Mouse (Mus musculus): ENCODE data around the gene Igf1r. TPM values are rescaled to one million over a fixed set of nuclear protein-coding genes. Genes with fewer than 3 reads are reported as not detected.
"Not testable (repeated sequence)": the region's sequence is repeated elsewhere in the genome, so short reads cannot be mapped to it uniquely, and the experiment has no call there.

The Igf1r gene
- polyA plus RNA-seq, 1 experiment from 2014 or later: 4.3 TPM

GRCm38 (mm10) chr7:68273515-68273914 lies 320.9 kb downstream of the Igf1r start, which contains the start of gene Fam169b:
Gene Fam169b, plus strand, starts transcription at chr7:68273839.
- ATAC-seq (ENCODE audit: low read depth): no peak
- Histone ChIP-seq H3K27ac (no peak within 1 kb of the TSS), H3K9ac (no peak within 1 kb of the TSS), H3K36me3 (no peaks in the 10 kb centered on the region), H3K4me1 (replicated peaks) (peaks cover 16% of the 10 kb centered on the region), H3K27me3 (peaks cover 7% of the 10 kb centered on the region; the same call in 1 of the 2 replicates), H3K9me3 (replicated peaks) (no peaks in the 10 kb centered on the region), H3K4me3 (replicated peaks) (no peak within 1 kb of the TSS), H3K4me2 (no peak within 1 kb of the TSS)
- no peak for DNase-seq

DNA sequence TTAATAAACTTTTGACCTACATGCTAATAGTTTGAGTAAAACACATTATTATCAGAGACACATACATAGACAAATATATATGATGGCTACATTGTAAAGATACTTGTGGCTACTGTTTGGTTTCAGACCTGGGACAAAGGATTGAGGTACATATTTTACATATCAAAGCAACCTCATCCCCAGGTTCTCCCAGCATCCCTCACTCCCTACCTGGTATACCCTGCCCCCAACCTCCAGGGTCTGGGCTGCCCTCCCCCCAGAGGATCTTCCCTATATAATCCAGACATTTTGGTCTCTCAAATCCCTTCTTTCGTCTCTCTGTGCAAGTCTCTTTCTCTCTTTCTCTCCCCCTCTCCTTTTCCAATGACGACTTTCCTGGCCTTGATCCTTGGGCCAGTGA lies 321.6 kb downstream of the Igf1r start:
- ATAC-seq (ENCODE audit: low read depth): no peak
- DNase-seq: no peak
- peaks cover 7% of the 10 kb centered on the region; the same call in 1 of the 2 replicates for H3K27me3 ChIP-seq
- no peak overlapping the region for H3K27ac ChIP-seq
- no peak overlapping the region for H3K4me2 ChIP-seq
- H3K9me3 ChIP-seq (replicated peaks): no peaks in the 10 kb centered on the region
- peaks cover 16% of the 10 kb centered on the region for H3K4me1 ChIP-seq (replicated peaks)
- H3K4me3 ChIP-seq (replicated peaks): no peak overlapping the region
- 64% methylated on average over 2 of the region's 2 CpGs for WGBS (ENCODE audit: insufficient replicate concordance)
- no peak overlapping the region for H3K9ac ChIP-seq
- H3K36me3 ChIP-seq: no peaks in the 10 kb centered on the region

DNA sequence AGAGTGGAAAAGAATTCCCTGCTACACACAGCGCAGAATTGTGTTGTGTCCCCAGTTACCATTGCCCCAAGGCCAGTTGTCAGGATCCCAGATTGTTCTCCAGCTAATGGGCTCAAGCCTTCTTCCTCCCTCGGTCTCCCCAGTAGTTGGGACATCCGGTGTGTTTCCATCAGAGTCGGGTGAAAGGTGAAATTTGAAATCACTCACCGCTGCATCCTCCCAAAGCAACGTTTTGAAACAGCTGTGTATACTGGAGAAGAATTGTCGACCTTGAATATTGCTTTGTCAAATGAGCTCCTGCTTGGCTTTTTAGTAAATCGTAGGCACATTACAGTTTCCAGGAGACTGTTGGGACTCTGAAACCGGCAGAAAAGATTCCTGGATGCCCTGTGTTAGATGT lies 322.3 kb downstream of the Igf1r start:
- Histone ChIP-seq H3K4me1 (replicated peaks) (peaks cover 16% of the 10 kb centered on the region), H3K9me3 (replicated peaks) (no peaks in the 10 kb centered on the region), H3K27me3 (peaks cover 7% of the 10 kb centered on the region; the same call in 1 of the 2 replicates), H3K27ac (no peak overlapping the region), H3K9ac (no peak overlapping the region), H3K4me3 (replicated peaks) (no peak overlapping the region), H3K4me2 (no peak overlapping the region), H3K36me3 (no peaks in the 10 kb centered on the region)
- DNase-seq (no peak), ATAC-seq (ENCODE audit: low read depth) (no peak)
- 57% methylated on average over 9 of the region's 9 CpGs for WGBS (ENCODE audit: insufficient replicate concordance)

DNA sequence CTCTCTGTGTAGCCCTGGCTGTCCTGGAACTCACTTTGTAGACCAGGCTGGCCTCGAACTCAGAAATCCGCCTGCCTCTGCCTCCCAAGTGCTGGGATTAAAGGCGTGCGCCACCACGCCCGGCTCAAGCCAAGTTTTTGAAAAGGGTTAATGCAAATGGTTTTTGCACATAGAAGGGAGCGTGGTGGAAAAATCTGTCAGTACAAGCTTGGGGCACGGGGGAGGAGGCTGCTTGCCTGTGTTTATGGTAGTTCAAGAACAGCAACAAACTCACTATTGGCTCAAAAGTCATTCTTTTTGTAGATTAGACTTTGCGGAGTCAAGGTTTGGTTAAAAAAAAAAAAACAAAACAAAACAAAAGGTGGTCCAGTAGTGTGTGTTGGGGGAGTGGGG lies 322.8 kb downstream of the Igf1r start:
- not testable (repeated sequence) for DNase-seq; ATAC-seq (ENCODE audit: low read depth); H3K27ac ChIP-seq; H3K36me3 ChIP-seq; H3K9me3 ChIP-seq (replicated peaks); H3K27me3 ChIP-seq
- Histone ChIP-seq H3K4me3 (replicated peaks) (peak overlapping the region; percentile 52), H3K4me1 (replicated peaks) (peaks cover 16% of the 10 kb centered on the region), H3K9ac (peak overlapping the region; percentile 39; the same call in 1 of the 2 replicates), H3K4me2 (peak overlapping the region; percentile 72)
- 30% methylated on average over 9 of the region's 9 CpGs for WGBS (ENCODE audit: insufficient replicate concordance)

- peak overlapping the region; percentile 52 for H3K4me3 ChIP-seq (replicated peaks)
- peaks cover 7% of the 10 kb centered on the region; the same call in 1 of the 2 replicates for H3K27me3 ChIP-seq
- H3K27ac ChIP-seq: no peak overlapping the region
- ATAC-seq (ENCODE audit: low read depth): peak; percentile 58
- H3K4me2 ChIP-seq: peak overlapping the region; percentile 72
- no peaks in the 10 kb centered on the region for H3K36me3 ChIP-seq
- peaks cover 16% of the 10 kb centered on the region for H3K4me1 ChIP-seq (replicated peaks)
- H3K9me3 ChIP-seq (replicated peaks): no peaks in the 10 kb centered on the region
- peak overlapping the region; percentile 39; the same call in 1 of the 2 replicates for H3K9ac ChIP-seq
- no peak for DNase-seq
- WGBS (ENCODE audit: insufficient replicate concordance): 9% methylated on average over 36 of the region's 36 CpGs
These were observed 323.5 kb downstream of the Igf1r start for GRCm38 (mm10) chr7:68275838-68276731.

DNA sequence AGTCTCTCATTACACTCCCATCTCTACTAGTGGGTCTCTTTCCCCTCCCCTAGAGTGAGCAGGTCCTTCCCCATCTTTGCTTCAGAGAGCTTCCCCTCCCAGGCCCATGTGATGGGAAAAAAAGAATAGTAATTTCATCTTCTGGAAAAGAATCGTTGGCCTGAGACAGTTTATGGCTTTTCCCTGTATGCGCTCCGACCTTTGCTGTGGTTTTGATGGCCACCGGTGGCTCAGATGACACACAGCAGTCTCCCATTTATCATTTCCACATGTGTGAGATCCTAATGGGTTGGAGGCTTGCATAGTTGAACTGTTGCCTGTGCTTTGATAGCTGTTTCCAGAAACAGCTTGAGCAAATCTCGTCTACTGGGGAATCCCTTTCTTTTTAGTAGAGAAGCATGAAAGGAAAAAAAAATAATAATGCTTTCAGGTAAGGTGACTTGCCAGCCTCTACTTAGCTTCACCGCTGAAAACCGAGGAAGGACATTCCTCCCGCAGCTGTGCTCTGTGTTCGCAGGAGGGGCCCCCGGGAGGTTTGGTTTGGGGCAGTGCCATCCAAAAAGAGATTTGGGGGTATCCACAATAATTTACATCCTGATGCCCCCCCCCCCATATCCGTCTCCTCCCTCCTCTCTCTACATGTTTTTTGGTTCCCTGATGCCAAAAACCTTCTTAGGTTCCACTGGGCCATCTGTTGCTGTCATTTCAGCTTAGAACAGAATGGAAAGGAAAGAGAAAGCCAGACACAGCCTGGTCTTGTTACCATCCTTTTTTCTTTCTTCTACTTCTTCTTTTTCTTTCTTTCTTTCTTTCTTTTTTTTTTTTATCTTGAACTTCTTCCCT lies 324.6 kb downstream of the Igf1r start:
- WGBS (ENCODE audit: insufficient replicate concordance): 42% methylated on average over 11 of the region's 11 CpGs
- Histone ChIP-seq H3K27ac (no peak overlapping the region), H3K27me3 (peaks cover 7% of the 10 kb centered on the region; the same call in 1 of the 2 replicates), H3K4me1 (replicated peaks) (peaks cover 16% of the 10 kb centered on the region), H3K9me3 (replicated peaks) (no peaks in the 10 kb centered on the region), H3K4me2 (no peak overlapping the region), H3K4me3 (replicated peaks) (no peak overlapping the region), H3K9ac (no peak overlapping the region), H3K36me3 (no peaks in the 10 kb centered on the region)
- DNase-seq: no peak
- no peak for ATAC-seq (ENCODE audit: low read depth)

GRCm38 (mm10) chr7:68277897-68278270 lies 325.3 kb downstream of the Igf1r start:
- no peak overlapping the region for H3K4me3 ChIP-seq (replicated peaks)
- DNase-seq (no peak), ATAC-seq (ENCODE audit: low read depth) (no peak)
- H3K9ac ChIP-seq: no peak overlapping the region
- H3K27ac ChIP-seq: no peak overlapping the region
- WGBS (ENCODE audit: insufficient replicate concordance): 69% methylated on average over 4 of the region's 4 CpGs
- peaks cover 7% of the 10 kb centered on the region; the same call in 1 of the 2 replicates for H3K27me3 ChIP-seq
- peaks cover 13% of the 10 kb centered on the region for H3K4me1 ChIP-seq (replicated peaks)
- no peak overlapping the region for H3K4me2 ChIP-seq
- no peaks in the 10 kb centered on the region for H3K9me3 ChIP-seq (replicated peaks)
- no peaks in the 10 kb centered on the region for H3K36me3 ChIP-seq

GRCm38 (mm10) chr7:68278385-68278784 lies 325.8 kb downstream of the Igf1r start:
- ATAC-seq (ENCODE audit: low read depth): no peak
- Histone ChIP-seq H3K27me3 (peaks cover 7% of the 10 kb centered on the region; the same call in 1 of the 2 replicates), H3K9me3 (replicated peaks) (no peaks in the 10 kb centered on the region)

GRCm38 (mm10) chr7:68278908-68279307 lies 326.3 kb downstream of the Igf1r start:
- Histone ChIP-seq H3K9me3 (replicated peaks) (no peaks in the 10 kb centered on the region), H3K9ac (no peak overlapping the region), H3K27ac (no peak overlapping the region), H3K4me2 (no peak overlapping the region), H3K4me1 (replicated peaks) (peaks cover 12% of the 10 kb centered on the region), H3K4me3 (replicated peaks) (no peak overlapping the region), H3K36me3 (no peaks in the 10 kb centered on the region), H3K27me3 (peaks cover 7% of the 10 kb centered on the region; the same call in 1 of the 2 replicates)
- ATAC-seq (ENCODE audit: low read depth): no peak
- 59% methylated on average over 6 of the region's 6 CpGs for WGBS (ENCODE audit: insufficient replicate concordance)
- DNase-seq: no peak

More at GRCm38 (mm10) chr7:68278385-68278784, 325.8 kb downstream of the Igf1r start:
- Histone ChIP-seq H3K4me3 (replicated peaks) (no peak overlapping the region), H3K4me2 (no peak overlapping the region), H3K36me3 (no peaks in the 10 kb centered on the region), H3K27ac (no peak overlapping the region), H3K9ac (no peak overlapping the region), H3K4me1 (replicated peaks) (peaks cover 12% of the 10 kb centered on the region)
- no peak for DNase-seq
- WGBS (ENCODE audit: insufficient replicate concordance): 86% methylated on average over 6 of the region's 6 CpGs

- Histone ChIP-seq H3K9ac (no peak overlapping the region), H3K27me3 (peaks cover 7% of the 10 kb centered on the region; the same call in 1 of the 2 replicates), H3K27ac (no peak overlapping the region), H3K4me2 (no peak overlapping the region), H3K4me1 (replicated peaks) (peaks cover 12% of the 10 kb centered on the region), H3K9me3 (replicated peaks) (no peaks in the 10 kb centered on the region), H3K4me3 (replicated peaks) (no peak overlapping the region), H3K36me3 (no peaks in the 10 kb centered on the region)
- ATAC-seq (ENCODE audit: low read depth) (no peak), DNase-seq (no peak)
- WGBS (ENCODE audit: insufficient replicate concordance): 67% methylated on average over 7 of the region's 7 CpGs
These were observed 326.9 kb downstream of the Igf1r start for GRCm38 (mm10) chr7:68279481-68279880.

GRCm38 (mm10) chr7:68280352-68280869 lies 327.8 kb downstream of the Igf1r start:
- H3K27me3 ChIP-seq: peaks cover 7% of the 10 kb centered on the region; the same call in 1 of the 2 replicates
- H3K9me3 ChIP-seq (replicated peaks): no peaks in the 10 kb centered on the region
- no peak overlapping the region for H3K9ac ChIP-seq
- no peak overlapping the region for H3K27ac ChIP-seq
- no peak overlapping the region for H3K4me3 ChIP-seq (replicated peaks)
- no peak for ATAC-seq (ENCODE audit: low read depth)
- no peak overlapping the region for H3K4me2 ChIP-seq
- no peak for DNase-seq
- H3K36me3 ChIP-seq: no peaks in the 10 kb centered on the region
- H3K4me1 ChIP-seq (replicated peaks): peaks cover 14% of the 10 kb centered on the region
- 82% methylated on average over 19 of the region's 19 CpGs for WGBS (ENCODE audit: insufficient replicate concordance)
